Mouse (Mus musculus) CH12.LX (cell line): ENCODE measurements at regions not wholly inside any gene's neighbourhood (a gene's known extent, or its start where the extent isn't known, plus 50 kb on each side); places are given as distances from the start of the nearest gene placed in this dataset.

Experiments used
- DNase-seq: peaks from one replicate; pipeline ENCODE4 v3.0.0-alpha.2; 2013; ENCODE audit errors: extremely low read depth
- H3K27ac ChIP-seq: 2 replicates; pipeline ENCODE4 v1.5.1; 2012; ENCODE audit warnings: low read depth, mild to moderate bottlenecking, control low read depth, moderate library complexity; ENCODE audit not compliant: insufficient read depth
- H3K27me3 ChIP-seq: replicated peaks from 2 replicates; pipeline ENCODE3; 2012; ENCODE audit warnings: inconsistent platforms
- H3K36me3 ChIP-seq, 2 experiments: replicated peaks in 1 of 2; 2 replicates each; pipeline versions ENCODE3 to v1.6.1; 2012; ENCODE audit warnings: inconsistent platforms in 1 of 2, low read length in 1 of 2, mild to moderate bottlenecking in 1 of 2, mixed read lengths in 1 of 2, moderate library complexity in 1 of 2; ENCODE audit not compliant: control insufficient read depth in 1 of 2, insufficient read depth in 1 of 2
- H3K4me1 ChIP-seq, 2 experiments: 2 replicates each; pipeline ENCODE4 v1.6.1; 2012; ENCODE audit warnings: inconsistent platforms in 1 of 2, moderate library complexity in 1 of 2; ENCODE audit not compliant: insufficient read depth in 2 of 2, control insufficient read depth in 1 of 2
- H3K4me2 ChIP-seq: 2 replicates; pipeline ENCODE4 v1.6.1; 2012; ENCODE audit warnings: low read depth, mild to moderate bottlenecking, control low read depth; ENCODE audit not compliant: poor library complexity, insufficient read depth, severe bottlenecking
- H3K4me3 ChIP-seq, 3 experiments: fragments of 150-350 bp in 1 of 3; sonication (generic) in 1 of 3; replicated peaks in 1 of 3; 2 replicates each; pipeline versions ENCODE3 to v1.5.1; 2011 to 2012; ENCODE audit warnings: low read depth in 2 of 3, low read length in 2 of 3, mild to moderate bottlenecking in 2 of 3, moderate library complexity in 2 of 3, control low read depth in 1 of 3, improper control_type of control experiment in 1 of 3, inconsistent platforms in 1 of 3, mixed read lengths in 1 of 3; ENCODE audit not compliant: poor library complexity in 1 of 3
- H3K79me2 ChIP-seq: replicated peaks from 2 replicates; pipeline ENCODE4 v1.6.1; 2012; ENCODE audit warnings: mild to moderate bottlenecking, moderate library complexity; ENCODE audit not compliant: control insufficient read depth, poor library complexity, insufficient read depth, severe bottlenecking; ENCODE audit errors: extremely low read depth
- H3K9ac ChIP-seq: 2 replicates; pipeline ENCODE4 v1.6.1; 2012; ENCODE audit warnings: low read depth, mild to moderate bottlenecking, control low read depth, moderate library complexity; ENCODE audit not compliant: insufficient read depth
- H3K9me3 ChIP-seq: replicated peaks from 2 replicates; pipeline ENCODE3; 2012; ENCODE audit warnings: low read length, inconsistent platforms, mixed read lengths
- CHD1 ChIP-seq: IDR thresholded peaks from 2 replicates; pipeline ENCODE4 v1.6.1; 2012; ENCODE audit warnings: low read depth, low read length, improper control_type of control experiment, inconsistent platforms
- ELF1 ChIP-seq: IDR thresholded peaks from 2 replicates; pipeline ENCODE4 v1.6.1; 2014; ENCODE audit warnings: low read depth, mild to moderate bottlenecking, inconsistent platforms, low read length, improper control_type of control experiment
- ETS1 ChIP-seq: conservative IDR thresholded peaks from 2 replicates; pipeline ENCODE4 v1.6.1; 2012; ENCODE audit warnings: low read depth, mild to moderate bottlenecking, inconsistent platforms, low read length, improper control_type of control experiment, moderate library complexity
- GABPA ChIP-seq: IDR thresholded peaks from 2 replicates; pipeline ENCODE4 v1.6.1; 2012; ENCODE audit warnings: low read depth, low read length, improper control_type of control experiment, inconsistent platforms; ENCODE audit not compliant: insufficient replicate concordance
- JUN ChIP-seq: IDR thresholded peaks from 2 replicates; pipeline ENCODE4 v1.6.1; 2011; ENCODE audit warnings: low read depth, mild to moderate bottlenecking, low read length, improper control_type of control experiment, moderate library complexity; ENCODE audit not compliant: insufficient read depth
- MAX ChIP-seq: IDR thresholded peaks from 2 replicates; pipeline ENCODE4 v1.6.1; 2011; ENCODE audit warnings: low read length, improper control_type of control experiment
- MEF2A ChIP-seq: IDR thresholded peaks from 2 replicates; pipeline ENCODE4 v1.6.1; 2014; ENCODE audit warnings: low read depth, mild to moderate bottlenecking, inconsistent platforms, low read length, improper control_type of control experiment, borderline replicate concordance
- MXI1 ChIP-seq: IDR thresholded peaks from 2 replicates; pipeline ENCODE4 v1.6.1; 2011; ENCODE audit warnings: mild to moderate bottlenecking, low read depth, low read length, improper control_type of control experiment
- MYC ChIP-seq: IDR thresholded peaks from 2 replicates; pipeline ENCODE4 v1.6.1; 2011; ENCODE audit warnings: low read depth, mild to moderate bottlenecking, improper control_type of control experiment, low read length
- NELFE ChIP-seq: IDR thresholded peaks from 2 replicates; pipeline ENCODE4 v1.6.1; 2011; ENCODE audit warnings: low read depth, low read length, improper control_type of control experiment
- NRF1 ChIP-seq: IDR thresholded peaks from 2 replicates; pipeline ENCODE4 v1.6.1; 2014; ENCODE audit warnings: low read depth, mild to moderate bottlenecking, inconsistent platforms, low read length, improper control_type of control experiment, moderate library complexity
- POLR2A ChIP-seq: IDR thresholded peaks from 2 replicates; pipeline ENCODE4 v1.6.1; 2011; ENCODE audit warnings: low read depth, mild to moderate bottlenecking, improper control_type of control experiment, low read length
- RAD21 ChIP-seq: IDR thresholded peaks from 2 replicates; pipeline ENCODE4 v1.6.1; 2011; ENCODE audit warnings: low read depth, mild to moderate bottlenecking, low read length, improper control_type of control experiment, moderate library complexity
- RCOR1 ChIP-seq: conservative IDR thresholded peaks from 2 replicates; pipeline ENCODE4 v1.6.1; 2012; ENCODE audit warnings: low read depth, mild to moderate bottlenecking, inconsistent platforms, low read length, improper control_type of control experiment
- TBP ChIP-seq: conservative IDR thresholded peaks from 2 replicates; pipeline ENCODE4 v1.6.1; 2011; ENCODE audit warnings: low read depth, low read length, improper control_type of control experiment
- ZNF384 ChIP-seq: IDR thresholded peaks from 2 replicates; pipeline ENCODE4 v1.6.1; 2012; ENCODE audit warnings: low read depth, low read length, improper control_type of control experiment, inconsistent platforms
- dilution Hi-C: fragments of 300-500 bp; cut with MboI; formaldehyde crosslinking; loops from 2 replicates; pipeline ENCODE4 v1.14.3; 2020; ENCODE audit warnings: low sequenced_read_pairs; ENCODE audit not compliant: extremely low pct_unique_long_range_greater_than_20kb, extremely low pct_ligation_motif_present
- in situ Hi-C: fragments of 300-500 bp; cut with MboI; formaldehyde crosslinking; loops from 3 replicates; pipeline ENCODE4 v1.14.3; 2019; ENCODE audit warnings: low sequenced_read_pairs, low pct_ligation_motif_present, low pct_unique_long_range_greater_than_20kb, mixed read lengths

DNA sequence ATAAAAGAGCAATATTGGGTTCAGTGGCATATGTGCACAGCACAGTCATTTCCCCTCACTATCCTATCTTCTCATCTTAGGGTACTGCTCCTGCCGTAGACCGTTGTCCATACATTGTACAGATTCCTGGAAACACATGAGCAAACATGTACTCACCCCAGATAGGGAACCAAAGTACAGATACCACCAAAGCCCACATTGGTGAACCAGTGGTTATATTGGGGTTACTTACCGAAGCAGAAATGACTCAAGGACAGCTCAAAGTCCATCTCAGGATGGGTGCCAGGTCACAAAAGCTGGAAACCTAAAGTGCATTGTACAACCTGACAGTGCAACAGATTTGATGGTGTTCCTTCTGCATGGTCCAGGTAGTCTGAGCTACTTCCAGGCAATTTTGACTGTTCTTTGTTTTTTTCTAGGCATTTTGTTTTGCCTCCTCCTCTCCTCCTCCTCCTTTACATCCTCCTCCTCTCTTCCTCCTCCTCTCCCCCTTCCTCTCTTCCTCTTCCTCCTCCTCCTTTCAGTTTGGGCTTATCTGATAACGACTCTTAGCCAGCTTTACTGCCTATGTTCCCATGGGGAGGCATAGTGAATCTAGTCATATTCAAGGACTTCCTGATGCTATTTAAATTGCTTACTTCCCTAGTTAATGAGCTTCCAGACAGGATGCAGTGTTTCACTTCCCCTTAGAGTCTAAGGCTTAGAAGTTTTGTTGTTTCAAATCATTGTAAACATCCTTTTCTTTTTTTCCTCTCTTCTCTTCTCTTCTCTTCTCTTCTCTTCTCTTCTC, 65.1 kb upstream of the Tab2 start:
- Histone ChIP-seq H3K4me3 (no peak overlapping the region), H3K79me2 (no peaks in the 10 kb centered on the region), H3K9me3 (no peaks in the 10 kb centered on the region), H3K27me3 (no peaks in the 10 kb centered on the region), H3K36me3 (no peaks in the 10 kb centered on the region), H3K4me2 (peak overlapping the region; percentile 56; the same call in 1 of the 2 replicates), H3K4me1 (peaks cover 4 to 9% of the 10 kb centered on the region in 2 experiments; a peak in 3 of 4 replicates), H3K9ac (no peak overlapping the region), H3K27ac (no peak overlapping the region)
- in situ Hi-C loops = no loop called here
- no peak for DNase-seq
- dilution Hi-C loops = no loop called here
- TF ChIP-seq POLR2A = no peak
- no peak for TF ChIP-seq MYC
- no peak for TF ChIP-seq NRF1

DNA sequence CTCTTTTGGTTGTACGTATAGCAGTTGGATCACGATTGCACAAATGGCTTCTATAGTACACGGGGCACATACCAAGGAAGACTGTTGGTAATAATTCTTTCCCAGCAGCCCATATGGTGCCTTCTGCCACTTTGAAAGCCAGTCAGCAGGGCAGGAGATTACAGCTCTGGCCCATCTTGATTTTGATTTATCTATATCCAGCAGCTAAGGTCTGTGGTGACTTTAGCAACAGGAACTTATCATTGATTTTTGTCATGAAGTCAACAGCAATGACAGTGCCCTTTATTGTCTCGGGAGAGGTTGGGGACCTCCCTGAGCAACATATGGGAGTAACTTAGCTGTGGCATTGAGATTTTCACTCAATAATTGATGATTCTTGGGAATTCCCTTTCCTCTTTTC, 64.1 kb upstream of the Tab2 start:
- no peak for TF ChIP-seq ZNF384
- TF ChIP-seq NRF1 = no peak
- TF ChIP-seq RCOR1 = no peak
- no peak for TF ChIP-seq ETS1
- no peak for TF ChIP-seq MEF2A
- no peak for TF ChIP-seq GABPA
- no peak for TF ChIP-seq MXI1
- TF ChIP-seq MAX = no peak
- TF ChIP-seq TBP = no peak
- no peak for TF ChIP-seq NELFE
- no peak for TF ChIP-seq RAD21
- no peak for TF ChIP-seq JUN
- no peak for TF ChIP-seq CHD1
- TF ChIP-seq ELF1 = no peak
- Histone ChIP-seq H3K4me1 (peaks cover 4 to 9% of the 10 kb centered on the region in 2 experiments; a peak in 3 of 4 replicates), H3K36me3 (no peaks in the 10 kb centered on the region), H3K27ac (no peak overlapping the region), H3K9ac (no peak overlapping the region), H3K27me3 (no peaks in the 10 kb centered on the region), H3K79me2 (no peaks in the 10 kb centered on the region), H3K4me2 (no peak overlapping the region), H3K9me3 (no peaks in the 10 kb centered on the region), H3K4me3 (no peak overlapping the region)
- dilution Hi-C loops (no loop called here), in situ Hi-C loops (no loop called here)
- no peak for DNase-seq
